Mouse (Mus musculus) heart, postnatal 36 days (tissue): ENCODE results near the gene Ccl25. TPM values are rescaled to one million over a fixed set of nuclear protein-coding genes. Genes with fewer than 3 reads are reported as not detected.
"Not testable (repeated sequence)": the region's sequence is repeated elsewhere in the genome, so short reads cannot be mapped to it uniquely, and the experiment has no call there.

Experiments
- DNase-seq, 2 experiments: peaks; one replicate each; pipeline ENCODE4 v3.0.0; 2021 to 2022
- intact Hi-C: fragments of 180-260 bp; cut with DNase I; formaldehyde crosslinking; loops from one replicate; pipeline ENCODE4 v1.15.1; 2025
- total RNA-seq, 2 experiments: library from RNA; stranded (reverse); gene quantifications; 2 replicates each; pipeline ENCODE4 v1.2.3; 2021

The Ccl25 gene
- total RNA-seq, 2 experiments from 2014 or later = 3.4 to 4.2 TPM

DNA sequence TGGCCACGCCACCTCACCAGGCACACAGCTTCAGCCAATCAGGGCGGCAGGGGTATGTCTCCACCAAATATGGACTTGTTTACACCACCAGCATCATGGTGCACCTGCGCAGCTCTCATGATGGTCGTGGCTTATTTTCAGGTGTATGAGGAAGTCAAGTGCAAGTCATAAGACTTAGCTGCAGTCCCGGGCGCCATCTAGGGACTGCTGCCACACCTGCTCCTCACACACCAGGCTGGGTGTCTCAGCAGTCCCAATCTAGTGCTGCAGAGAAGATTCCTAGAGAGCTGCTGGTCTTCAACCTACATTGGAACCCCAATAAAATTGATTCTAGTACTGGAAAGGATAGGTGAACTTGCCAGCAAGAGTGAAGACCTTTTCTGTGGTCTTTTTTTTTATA, 83.4 kb downstream of the Ccl25 start:
- DNase-seq, intact Hi-C loops: not testable (repeated sequence)

Other genes with a start within 250 kb of the Ccl25 start
- gene Cd209f, start 219.4 kb upstream of the Ccl25 start, total RNA-seq = under 1 TPM in 1 of 2 experiments, not detected in 1; 0.50 TPM
- gene Cd209g, start 191.1 kb upstream of the Ccl25 start, total RNA-seq = not detected
- 10 to 100 TPM; 20.3 to 26.9 TPM for gene Evi5l, start 158.6 kb upstream of the Ccl25 start, total RNA-seq
- gene Prr36, start 107.8 kb upstream of the Ccl25 start, total RNA-seq = not detected
- gene Lrrc8e, start 98.4 kb upstream of the Ccl25 start, total RNA-seq = under 1 TPM; 0.24 to 0.67 TPM
- 10 to 100 TPM; 79.7 to 80.8 TPM for gene Map2k7, start 86.5 kb upstream of the Ccl25 start, total RNA-seq
- under 1 TPM in 1 of 2 experiments, not detected in 1; 0.44 TPM for gene Gm49320, start 86.3 kb upstream of the Ccl25 start, total RNA-seq
- 1 to 10 TPM; 2.5 to 3.9 TPM for gene Tgfbr3l, start 77.0 kb upstream of the Ccl25 start, total RNA-seq
- gene Snapc2, start 72.1 kb upstream of the Ccl25 start, total RNA-seq = 10 to 100 TPM; 15.6 to 16.4 TPM
- under 1 TPM; 0.57 to 0.97 TPM for gene Ctxn1, start 65.9 kb upstream of the Ccl25 start, total RNA-seq
- 100 to 1,000 TPM; 107 to 126 TPM for gene Timm44, start 49.3 kb upstream of the Ccl25 start, total RNA-seq
- gene Elavl1, start 203 bp downstream of the Ccl25 start, total RNA-seq = 10 to 100 TPM; 50.2 to 52.8 TPM
- 10 to 100 TPM; 29.6 to 36.7 TPM for gene Cers4, start 167.8 kb downstream of the Ccl25 start, total RNA-seq